Mouse (Mus musculus) G1E (cell line): ENCODE measurements around the gene Clcn2. TPM values are rescaled to one million over a fixed set of nuclear protein-coding genes. Genes with fewer than 3 reads are reported as not detected.
A peak's percentile ranks its signal among the peaks of the same experiment; 100 is the strongest.

Experiments
- ATAC-seq: 2 replicates; pipeline ENCODE4 v1.8.0; 2016; ENCODE audit warnings: mild to moderate bottlenecking; ENCODE audit not compliant: insufficient number of reproducible peaks, poor library complexity, low FRiP score, severe bottlenecking; ENCODE audit errors: extremely low read depth
- DNase-seq: peaks from one replicate; pipeline ENCODE4 v3.0.0; 2012; ENCODE audit warnings: low spot score
- H3K27me3 ChIP-seq: 2 replicates; pipeline ENCODE4 v1.6.1; 2012; ENCODE audit warnings: mild to moderate bottlenecking, low read length, inconsistent platforms; ENCODE audit not compliant: insufficient read depth
- H3K36me3 ChIP-seq: replicated peaks from 2 replicates; pipeline ENCODE3; 2012; ENCODE audit warnings: mild to moderate bottlenecking, inconsistent platforms
- H3K4me1 ChIP-seq: 2 replicates; pipeline ENCODE4 v1.6.1; 2012; ENCODE audit warnings: low read depth, low read length, inconsistent platforms, mixed read lengths; ENCODE audit not compliant: insufficient read depth
- H3K4me3 ChIP-seq: 2 replicates; pipeline ENCODE4 v1.5.1; 2012; ENCODE audit warnings: low read depth, mild to moderate bottlenecking, inconsistent platforms, low read length, moderate library complexity, mixed read lengths
- H3K9me3 ChIP-seq: replicated peaks from 2 replicates; pipeline ENCODE4 v1.6.1; 2012; ENCODE audit warnings: inconsistent platforms
- CTCF ChIP-seq: IDR thresholded peaks from 2 replicates; pipeline ENCODE4 v1.5.1; 2012; ENCODE audit warnings: low read depth, low read length, inconsistent platforms, mixed read lengths
- GATA1 ChIP-seq: IDR thresholded peaks from 2 replicates; pipeline ENCODE4 v1.6.1; 2012; ENCODE audit warnings: borderline replicate concordance, low read length, inconsistent platforms, mixed read lengths
- GATA2 ChIP-seq: IDR thresholded peaks from 2 replicates; pipeline ENCODE4 v1.6.1; 2012; ENCODE audit warnings: low read depth, low read length, inconsistent platforms, borderline replicate concordance
- POLR2AphosphoS5 ChIP-seq: IDR thresholded peaks from 2 replicates; pipeline ENCODE4 v1.6.1; 2012; ENCODE audit warnings: low read depth, low read length, inconsistent platforms; ENCODE audit not compliant: insufficient replicate concordance
- TAL1 ChIP-seq: conservative IDR thresholded peaks from 2 replicates; pipeline ENCODE4 v1.6.1; 2012; ENCODE audit warnings: low read depth, low read length, inconsistent platforms, mixed read lengths
- polyA plus RNA-seq: library from polyadenylated mRNA; stranded (reverse); fragments of >175 nt; gene quantifications from 2 replicates; pipeline ENCODE4 v1.2.3, GENCODE M21; 2012
- total RNA-seq, 2 experiments: library from RNA; stranded (forward) in 1 of 2; stranded (reverse) in 1 of 2; fragments of 200-1000 nt in 1 of 2; fragments of >200 nt in 1 of 2; fragmentation: Nextera tagmentation in 1 of 2; gene quantifications; 2 replicates each; pipeline ENCODE4 v1.2.3; 2014 to 2017

Gene Clcn2
- total and polyA plus RNA-seq, 3 experiments: 16.4 to 55.5 (median 25.8) TPM

DNA sequence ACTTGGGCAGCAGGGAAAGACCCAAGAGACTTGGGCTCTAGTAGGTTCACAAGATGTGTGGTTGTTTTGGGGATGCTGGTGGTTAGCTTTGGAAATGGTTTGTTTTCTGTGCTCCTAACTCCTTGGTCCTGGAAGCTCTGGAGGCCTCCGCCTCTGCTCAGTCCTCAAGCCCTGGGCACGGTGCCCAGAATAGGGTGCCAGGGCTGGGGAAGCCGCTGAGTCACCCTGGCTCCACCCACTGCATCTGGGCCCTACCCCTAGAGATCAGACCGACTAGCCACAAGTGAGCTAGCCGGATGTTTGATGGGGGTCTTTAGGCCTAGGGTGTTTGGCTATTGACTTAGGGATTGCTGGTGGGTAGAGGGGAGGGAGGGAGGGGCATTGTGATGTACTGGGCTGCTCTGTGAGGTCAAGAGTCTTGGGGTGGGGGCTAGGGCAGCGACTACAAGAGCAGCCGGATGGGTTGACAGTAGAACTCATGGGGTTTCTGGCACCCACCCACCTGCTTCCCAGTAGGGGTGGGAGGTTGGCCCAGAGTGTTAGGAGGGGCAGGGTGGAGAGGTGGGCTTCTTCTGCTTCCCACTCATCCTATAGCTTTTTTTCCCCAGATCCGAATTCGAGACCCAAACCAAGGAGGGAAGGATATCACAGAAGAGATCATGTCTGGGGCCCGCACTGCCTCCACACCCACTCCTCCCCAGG, 39.4 kb downstream of the Clcn2 start:
- Histone ChIP-seq H3K27me3 (no peaks in the 10 kb centered on the region), H3K4me1 (peaks cover 77% of the 10 kb centered on the region), H3K36me3 (peaks cover 97% of the 10 kb centered on the region), H3K9me3 (no peaks in the 10 kb centered on the region), H3K4me3 (peak overlapping the region; percentile 27; the same call in 1 of the 2 replicates)
- TF ChIP-seq CTCF: no peak
- TF ChIP-seq GATA1: no peak
- TF ChIP-seq GATA2: no peak
- no peak for TF ChIP-seq TAL1
- no peak for TF ChIP-seq POLR2AphosphoS5
- ATAC-seq (no peak), DNase-seq (peak; percentile 83)

GRCm38 (mm10) chr16:20677380-20677779, 40.2 kb downstream of the Clcn2 start:
- H3K36me3 ChIP-seq: peaks cover 89% of the 10 kb centered on the region
- H3K4me3 ChIP-seq: peak overlapping the region; percentile 5; the same call in 1 of the 2 replicates
- DNase-seq (no peak), ATAC-seq (no peak)
- H3K27me3 ChIP-seq: no peaks in the 10 kb centered on the region
- TF ChIP-seq GATA1: no peak
- TF ChIP-seq GATA2: no peak
- TF ChIP-seq CTCF: no peak
- TF ChIP-seq TAL1: no peak
- TF ChIP-seq POLR2AphosphoS5: no peak
- H3K4me1 ChIP-seq: peaks cover 77% of the 10 kb centered on the region
- no peaks in the 10 kb centered on the region for H3K9me3 ChIP-seq

- H3K4me3 ChIP-seq: no peak overlapping the region
- H3K9me3 ChIP-seq: no peaks in the 10 kb centered on the region
- peaks cover 82% of the 10 kb centered on the region for H3K36me3 ChIP-seq
- H3K27me3 ChIP-seq: no peaks in the 10 kb centered on the region
- ATAC-seq (no peak), DNase-seq (no peak)
- H3K4me1 ChIP-seq: peaks cover 81% of the 10 kb centered on the region
- TF ChIP-seq GATA2: no peak
- no peak for TF ChIP-seq GATA1
- TF ChIP-seq TAL1: no peak
- no peak for TF ChIP-seq POLR2AphosphoS5
- TF ChIP-seq CTCF: no peak
Measured at GRCm38 (mm10) chr16:20676702-20677101, 40.8 kb downstream of the Clcn2 start.

DNA sequence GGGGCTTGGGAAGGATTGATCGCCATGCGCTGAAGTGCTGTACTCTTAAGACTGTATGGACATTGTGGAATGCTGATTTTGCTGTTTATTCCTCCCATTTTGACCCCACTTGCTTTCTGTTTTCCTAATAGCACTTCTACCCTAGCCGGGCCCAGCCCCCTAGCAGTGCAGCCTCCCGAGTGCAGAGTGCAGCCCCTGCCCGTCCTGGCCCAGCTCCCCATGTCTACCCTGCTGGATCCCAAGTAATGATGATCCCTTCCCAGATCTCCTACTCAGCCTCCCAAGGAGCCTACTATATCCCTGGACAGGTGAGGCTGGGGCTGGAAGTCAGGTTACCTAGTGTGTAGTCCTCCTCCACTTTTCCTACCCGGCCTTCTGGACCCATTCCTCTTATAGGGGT, 42.3 kb downstream of the Clcn2 start:
- Histone ChIP-seq H3K36me3 (peaks cover 67% of the 10 kb centered on the region), H3K4me1 (peaks cover 72% of the 10 kb centered on the region), H3K9me3 (no peaks in the 10 kb centered on the region), H3K4me3 (peak overlapping the region; percentile 85), H3K27me3 (no peaks in the 10 kb centered on the region)
- TF ChIP-seq GATA2 (no peak), CTCF (no peak), POLR2AphosphoS5 (no peak), GATA1 (no peak), TAL1 (no peak)
- no peak for DNase-seq
- no peak for ATAC-seq

GRCm38 (mm10) chr16:20673706-20674303, 43.7 kb downstream of the Clcn2 start:
- DNase-seq: peak; percentile 85
- no peak for TF ChIP-seq POLR2AphosphoS5
- TF ChIP-seq TAL1: peak; percentile 71
- peaks cover 53% of the 10 kb centered on the region for H3K36me3 ChIP-seq
- ATAC-seq: peak; percentile 70
- H3K9me3 ChIP-seq: no peaks in the 10 kb centered on the region
- H3K27me3 ChIP-seq: no peaks in the 10 kb centered on the region
- H3K4me3 ChIP-seq: peak overlapping the region; percentile 85
- H3K4me1 ChIP-seq: peaks cover 59% of the 10 kb centered on the region

DNA sequence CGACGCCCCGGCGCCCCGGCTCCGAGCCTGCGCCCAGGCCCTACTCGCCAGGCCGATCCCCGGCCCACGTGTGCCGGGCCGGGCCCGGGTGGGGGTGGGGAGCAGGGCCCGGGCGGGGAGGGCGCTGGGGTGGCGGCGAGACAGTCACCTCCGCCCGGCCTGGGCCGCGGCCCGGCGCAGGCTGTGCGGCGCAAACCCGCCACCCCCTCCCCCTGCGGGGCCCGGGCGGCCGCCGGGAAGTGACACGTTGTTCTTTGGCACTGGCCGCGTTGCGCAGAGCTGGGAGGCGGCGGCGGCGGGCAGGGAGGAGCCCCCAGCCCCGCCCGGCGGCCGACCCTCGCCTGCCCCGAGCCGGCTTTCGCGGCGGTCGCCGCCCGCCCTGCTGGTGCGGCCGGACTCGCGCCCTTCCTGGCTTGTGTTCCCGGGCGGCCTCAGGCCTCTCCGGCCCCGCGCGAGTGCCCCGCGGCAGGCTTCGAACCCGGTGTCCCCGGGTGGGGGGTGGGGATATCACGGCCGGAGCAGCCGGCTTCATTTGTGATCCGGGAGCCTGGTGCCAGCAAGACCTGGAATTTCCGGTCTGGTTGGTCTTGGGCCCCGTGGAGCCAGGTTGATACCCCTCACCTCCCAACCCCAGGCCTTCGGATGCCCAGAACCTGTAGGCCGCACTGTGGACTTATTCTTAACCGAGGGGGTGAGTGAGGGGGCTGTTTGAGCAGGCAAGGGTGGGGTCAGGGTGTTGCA, 44.4 kb downstream of the Clcn2 start:
- Histone ChIP-seq H3K27me3 (no peaks in the 10 kb centered on the region), H3K9me3 (no peaks in the 10 kb centered on the region), H3K4me3 (peak overlapping the region; percentile 85), H3K36me3 (peaks cover 47% of the 10 kb centered on the region), H3K4me1 (peaks cover 53% of the 10 kb centered on the region)
- TF ChIP-seq CTCF (no peak), POLR2AphosphoS5 (no peak), GATA1 (no peak), GATA2 (no peak), TAL1 (no peak)
- no peak for ATAC-seq
- DNase-seq: peak; percentile 56
